Mouse (Mus musculus): ENCODE data around the gene Nupr1l.
"Not testable (repeated sequence)": the region's sequence is repeated elsewhere in the genome, so short reads cannot be mapped to it uniquely, and the experiment has no call there.

Nupr1l gene

GRCm38 (mm10) chr5:129908242-129908965 lies at the start of gene Nupr1l:
Gene Nupr1l, plus strand, starts transcription at chr5:129908540.
- DNase-seq (ENCODE audit: low read depth), result peak; percentile 93

GRCm38 (mm10) chr5:129862325-129862724 lies 46.0 kb upstream of the Nupr1l start:
- no peak for DNase-seq (ENCODE audit: low read depth)

GRCm38 (mm10) chr5:129864467-129864866 lies 43.9 kb upstream of the Nupr1l start:
- peak; percentile 32 for DNase-seq (ENCODE audit: low read depth)

- no peak for DNase-seq (ENCODE audit: low read depth)
Measured at GRCm38 (mm10) chr5:129865841-129866240, 42.5 kb upstream of the Nupr1l start.

GRCm38 (mm10) chr5:129869238-129869995 lies 38.9 kb upstream of the Nupr1l start:
- no peak for DNase-seq (ENCODE audit: low read depth)

- DNase-seq (ENCODE audit: low read depth), result no peak
Measured at GRCm38 (mm10) chr5:129871238-129871637, 37.1 kb upstream of the Nupr1l start.

- DNase-seq (ENCODE audit: low read depth), result no peak
Measured at GRCm38 (mm10) chr5:129873942-129874341, 34.4 kb upstream of the Nupr1l start.

- no peak for DNase-seq (ENCODE audit: low read depth)
Measured at GRCm38 (mm10) chr5:129875098-129875497, 33.2 kb upstream of the Nupr1l start.

GRCm38 (mm10) chr5:129877731-129878455 lies 30.4 kb upstream of the Nupr1l start:
- DNase-seq (ENCODE audit: low read depth), result peak; percentile 22

GRCm38 (mm10) chr5:129878946-129879345 lies 29.4 kb upstream of the Nupr1l start:
- peak; percentile 92 for DNase-seq (ENCODE audit: low read depth)

- DNase-seq (ENCODE audit: low read depth), result no peak
Measured at GRCm38 (mm10) chr5:129879888-129880287, 28.5 kb upstream of the Nupr1l start.

GRCm38 (mm10) chr5:129886271-129886670 lies 22.1 kb upstream of the Nupr1l start:
- DNase-seq (ENCODE audit: low read depth), result peak; percentile 62

- peak; percentile 98 for DNase-seq (ENCODE audit: low read depth)
Measured at GRCm38 (mm10) chr5:129886911-129887636, 21.3 kb upstream of the Nupr1l start, which contains the start of gene Chchd2. Gene Chchd2, minus strand, starts transcription at chr5:129887470.

GRCm38 (mm10) chr5:129890390-129890789 lies 17.9 kb upstream of the Nupr1l start:
- not testable (repeated sequence) for DNase-seq (ENCODE audit: low read depth)

GRCm38 (mm10) chr5:129895198-129896088 lies 12.9 kb upstream of the Nupr1l start, which contains the start of gene Zbed5:
Gene Zbed5, plus strand, starts transcription at chr5:129895723.
- DNase-seq (ENCODE audit: low read depth), result peak; percentile 96

- no peak for DNase-seq (ENCODE audit: low read depth)
Measured at GRCm38 (mm10) chr5:129898449-129898848, 9.9 kb upstream of the Nupr1l start, which contains the start of gene Phkg1. Gene Phkg1, minus strand, starts transcription at chr5:129898549.

GRCm38 (mm10) chr5:129907775-129908174 lies 565 bp upstream of the Nupr1l start:
- DNase-seq (ENCODE audit: low read depth), result no peak

GRCm38 (mm10) chr5:129909147-129909546 lies 807 bp downstream of the Nupr1l start:
- DNase-seq (ENCODE audit: low read depth), result no peak

- no peak for DNase-seq (ENCODE audit: low read depth)
Measured at GRCm38 (mm10) chr5:129909591-129909990, 1.3 kb downstream of the Nupr1l start.

GRCm38 (mm10) chr5:129914024-129914423 lies 5.7 kb downstream of the Nupr1l start:
- peak; percentile 76 for DNase-seq (ENCODE audit: low read depth)

GRCm38 (mm10) chr5:129915491-129915890 lies 7.2 kb downstream of the Nupr1l start:
- DNase-seq (ENCODE audit: low read depth), result not testable (repeated sequence)
